Mouse (Mus musculus): ENCODE data around the gene Slc30a1.

GRCm38 (mm10) chr1:191929065-191929464 is 22.5 kb downstream of the Slc30a1 start:
- TF ChIP-seq POLR2A (IDR thresholded peaks at IDR 0.05; ENCODE audit: low read depth, low read length), result no peak
- no peak for TF ChIP-seq CTCF (conservative IDR thresholded peaks at IDR 0.05; ENCODE audit: insufficient read depth, insufficient read length, low read depth, low read length)
